In genomic region chr11:31871911-31872310, GRCm38 (mm10) we compare ENCODE assay signal across 7 mouse cellular contexts. TPM values are rescaled to one million over a fixed set of nuclear protein-coding genes. Genes with fewer than 3 reads are reported as not detected.
DNase-seq lines count a peak whose midpoint lies in the region; ATAC-seq and TF ChIP-seq lines count a peak whose summit lies in the region.

Gene Cpeb4, plus strand, starts transcription at chr11:31872211.

- WGBS in forebrain, postnatal 0 days, result 60% methylated on average over 4 of the region's 4 CpGs
- 63% methylated on average over 4 of the region's 4 CpGs for WGBS in hindbrain, embryonic 16.5 days

- no peak for TF ChIP-seq EP300 in CH12.LX (IDR thresholded peaks at IDR 0.05; ENCODE audit: low read length)
- no peak for TF ChIP-seq EP300 in MEL (IDR thresholded peaks at IDR 0.05; ENCODE audit: low read depth in 1 of 2, low read length in 2 of 2)

- H3K36me3 ChIP-seq in CH12.LX (replicated peaks in 1 of 2; ENCODE audit: control insufficient read depth in 1 of 2, insufficient read depth in 1 of 2, low read length in 1 of 2) (peaks cover 2 to 9% of the 10 kb centered on the region in 2 experiments), MEL (ENCODE audit: control insufficient read depth in 1 of 2, insufficient read depth in 2 of 2, low read length in 2 of 2) (peaks cover 0 to 31% of the 10 kb centered on the region in 2 experiments; a peak in 2 of 4 replicates)
- no peaks in the 10 kb centered on the region for H3K36me3 ChIP-seq in forebrain, postnatal 0 days (ENCODE audit: insufficient read depth)
- H3K36me3 ChIP-seq in hindbrain, embryonic 16.5 days (ENCODE audit: control insufficient read depth, insufficient read depth, low read length), result no peaks in the 10 kb centered on the region
- H3K36me3 ChIP-seq in megakaryocyte, embryonic 14.5 days (replicated peaks; ENCODE audit: low read length), result peaks cover 45% of the 10 kb centered on the region

- peak within 1 kb of the TSS; percentile 91 for H3K9ac ChIP-seq in CH12.LX (ENCODE audit: insufficient read depth, low read depth)
- H3K9ac ChIP-seq in MEL (ENCODE audit: control insufficient read depth, low read depth, low read length, poor library complexity, severe bottlenecking), result peak within 1 kb of the TSS; percentile 83
- peak within 1 kb of the TSS; percentile 85 for H3K9ac ChIP-seq in forebrain, postnatal 0 days
- peak within 1 kb of the TSS; percentile 93 for H3K9ac ChIP-seq in hindbrain, embryonic 16.5 days (ENCODE audit: low read depth, low read length)

- H3K4me3 ChIP-seq in CH12.LX (replicated peaks in 1 of 3; ENCODE audit: low read depth in 2 of 3, low read length in 2 of 3, poor library complexity in 1 of 3), result peak within 1 kb of the TSS; percentile 75 to 88 (median 82)
- peak within 1 kb of the TSS; percentile 83 to 92 for H3K4me3 ChIP-seq in MEL (ENCODE audit: control insufficient read depth in 1 of 2, insufficient read depth in 1 of 2, low read depth in 2 of 2, low read length in 2 of 2)
- H3K4me3 ChIP-seq in forebrain, postnatal 0 days (ENCODE audit: low read depth, low read length), result peak within 1 kb of the TSS; percentile 97
- peak within 1 kb of the TSS; percentile 74 for H3K4me3 ChIP-seq in hindbrain, embryonic 16.5 days (ENCODE audit: low read length)
- H3K4me3 ChIP-seq in megakaryocyte, embryonic 14.5 days (replicated peaks), result peak within 1 kb of the TSS; percentile 94

- peaks cover 8 to 42% of the 10 kb centered on the region in 2 experiments; a peak in 3 of 4 replicates for H3K4me1 ChIP-seq in CH12.LX (ENCODE audit: control insufficient read depth in 1 of 2, insufficient read depth in 2 of 2)
- peaks cover 13 to 25% of the 10 kb centered on the region in 2 experiments for H3K4me1 ChIP-seq in MEL (ENCODE audit: control insufficient read depth in 1 of 2, insufficient read depth in 2 of 2, low read length in 2 of 2)
- H3K4me1 ChIP-seq in forebrain, postnatal 0 days (ENCODE audit: insufficient read depth), result peaks cover 9% of the 10 kb centered on the region; the same call in 1 of the 2 replicates
- H3K4me1 ChIP-seq in hindbrain, embryonic 16.5 days (ENCODE audit: control insufficient read depth, insufficient read depth, low read depth, low read length), result peaks cover 11% of the 10 kb centered on the region
- peaks cover 36% of the 10 kb centered on the region for H3K4me1 ChIP-seq in megakaryocyte, embryonic 14.5 days

- H3K27ac ChIP-seq in CH12.LX (ENCODE audit: insufficient read depth, low read depth) (peak within 1 kb of the TSS; percentile 90), MEL (ENCODE audit: control insufficient read depth, low read depth, low read length) (peak within 1 kb of the TSS; percentile 5; the same call in 1 of the 2 replicates)
- peak within 1 kb of the TSS; percentile 98 for H3K27ac ChIP-seq in forebrain, postnatal 0 days (ENCODE audit: low read depth, low read length)
- peak within 1 kb of the TSS; percentile 77 for H3K27ac ChIP-seq in hindbrain, embryonic 16.5 days (ENCODE audit: low read depth, low read length)

- dilution Hi-C loops in CH12.LX (cut with MboI; ENCODE audit: extremely low pct_ligation_motif_present, extremely low pct_unique_long_range_greater_than_20kb, low sequenced_read_pairs), result no loop called here

- no peak for ATAC-seq in forebrain, postnatal 0 days
- ATAC-seq in hindbrain, embryonic 16.5 days, result no peak

- TF ChIP-seq CTCF in CH12.LX (conservative IDR thresholded peaks at IDR 0.05 in 1 of 2, IDR thresholded peaks at IDR 0.05 in 1 of 2; ENCODE audit: low read depth in 2 of 2, low read length in 2 of 2), result no peak
- no peak for TF ChIP-seq CTCF in MEL (IDR thresholded peaks at IDR 0.05 in 2 of 3, conservative IDR thresholded peaks at IDR 0.05 in 1 of 3; ENCODE audit: control insufficient read depth in 1 of 3, insufficient read depth in 1 of 3, low read depth in 2 of 3, low read length in 3 of 3, poor library complexity in 1 of 3, severe bottlenecking in 1 of 3)
- TF ChIP-seq CTCF in forebrain, postnatal 0 days (IDR thresholded peaks at IDR 0.05; ENCODE audit: low read depth), result no peak

- no peak for TF ChIP-seq POLR2A in CH12.LX (IDR thresholded peaks at IDR 0.05; ENCODE audit: low read depth, low read length)
- TF ChIP-seq POLR2A in MEL (IDR thresholded peaks at IDR 0.05; ENCODE audit: control insufficient read depth in 1 of 2, insufficient read depth in 1 of 2, low read depth in 1 of 2, low read length in 2 of 2, poor library complexity in 1 of 2), result no peak

- H3K4me2 ChIP-seq in CH12.LX (ENCODE audit: insufficient read depth, low read depth, poor library complexity, severe bottlenecking), result peak within 1 kb of the TSS; percentile 99
- H3K4me2 ChIP-seq in forebrain, postnatal 0 days (ENCODE audit: low read depth), result peak within 1 kb of the TSS; percentile 86
- peak within 1 kb of the TSS; percentile 84 for H3K4me2 ChIP-seq in hindbrain, embryonic 16.5 days (ENCODE audit: low read length)

- H3K9me3 ChIP-seq in CH12.LX (replicated peaks; ENCODE audit: low read length), result no peaks in the 10 kb centered on the region
- no peaks in the 10 kb centered on the region for H3K9me3 ChIP-seq in MEL (replicated peaks; ENCODE audit: insufficient read depth, low read length)
- no peaks in the 10 kb centered on the region for H3K9me3 ChIP-seq in forebrain, postnatal 0 days (ENCODE audit: low read length)
- no peaks in the 10 kb centered on the region for H3K9me3 ChIP-seq in hindbrain, embryonic 16.5 days (ENCODE audit: control insufficient read depth, low read length)
- H3K9me3 ChIP-seq in megakaryocyte, embryonic 14.5 days, result no peaks in the 10 kb centered on the region

- H3K27me3 ChIP-seq in CH12.LX (replicated peaks) (no peaks in the 10 kb centered on the region), MEL (ENCODE audit: control insufficient read depth in 1 of 2, insufficient read depth in 2 of 2, low read length in 2 of 2) (no peaks in the 10 kb centered on the region)
- no peaks in the 10 kb centered on the region for H3K27me3 ChIP-seq in forebrain, postnatal 0 days (ENCODE audit: insufficient read depth, low read length)
- no peaks in the 10 kb centered on the region for H3K27me3 ChIP-seq in hindbrain, embryonic 16.5 days (replicated peaks; ENCODE audit: control insufficient read depth, insufficient read depth, low read length)
- no peaks in the 10 kb centered on the region for H3K27me3 ChIP-seq in megakaryocyte, embryonic 14.5 days (replicated peaks)

- TF ChIP-seq RAD21 in CH12.LX (IDR thresholded peaks at IDR 0.05; ENCODE audit: low read depth, low read length), result no peak
- TF ChIP-seq RAD21 in MEL (IDR thresholded peaks at IDR 0.05; ENCODE audit: low read depth, low read length), result no peak

- no peak for DNase-seq in CH12.LX (ENCODE audit: extremely low read depth)
- no peak for DNase-seq in MEL (ENCODE audit: low read depth, low spot score)
- DNase-seq in forebrain, postnatal 0 days, result no peak
- no peak for DNase-seq in ovary, postnatal 14 days (ENCODE audit: low spot score)
- no peak for DNase-seq in cerebellum, adult 18-20 months

- in situ Hi-C loops in CH12.LX (cut with MboI; ENCODE audit: low pct_ligation_motif_present, low pct_unique_long_range_greater_than_20kb, low sequenced_read_pairs), result no loop called here

- H3K79me2 ChIP-seq in CH12.LX (replicated peaks; ENCODE audit: control insufficient read depth, extremely low read depth, insufficient read depth, poor library complexity, severe bottlenecking) (peaks cover 41% of the 10 kb centered on the region), MEL (ENCODE audit: control insufficient read depth, insufficient read depth, low read length, poor library complexity) (peaks cover 14% of the 10 kb centered on the region)

TF ChIP-seq in CH12.LX, 34 proteins besides CTCF, POLR2A, EP300 and RAD21:
- TF ChIP-seq TBP (conservative IDR thresholded peaks at IDR 0.05; ENCODE audit: low read depth, low read length), result no peak
- no peak for TF ChIP-seq MXI1 (IDR thresholded peaks at IDR 0.05; ENCODE audit: low read depth, low read length)
- no peak for TF ChIP-seq SMC3 (IDR thresholded peaks at IDR 0.05; ENCODE audit: low read depth, low read length)
- TF ChIP-seq NELFE (IDR thresholded peaks at IDR 0.05; ENCODE audit: low read depth, low read length), result no peak
- TF ChIP-seq RCOR1 (conservative IDR thresholded peaks at IDR 0.05; ENCODE audit: low read depth, low read length), result no peak
- TF ChIP-seq CHD2 (IDR thresholded peaks at IDR 0.05; ENCODE audit: low read length), result no peak
- TF ChIP-seq GABPA (IDR thresholded peaks at IDR 0.05; ENCODE audit: insufficient replicate concordance, low read depth, low read length), result no peak

TF ChIP-seq in MEL, 35 proteins besides CTCF, POLR2A, EP300 and RAD21:
- TF ChIP-seq ELF1 (IDR thresholded peaks at IDR 0.05; ENCODE audit: low read depth, low read length), result no peak
- TF ChIP-seq GABPA (IDR thresholded peaks at IDR 0.05; ENCODE audit: low read depth, low read length), result no peak
- TF ChIP-seq SIN3A (IDR thresholded peaks at IDR 0.05; ENCODE audit: low read length), result no peak

RNA-seq across cellular contexts. Expression of gene Cpeb4, which starts in this region (rescaled TPM):
- 10.6 and 13.8 TPM in 2 replicates for total RNA-seq in CH12.LX (2012; rRNA removed)
- total RNA-seq in CH12.LX (2014; rRNA removed), result 20.1 and 21.4 TPM in 2 replicates
- 23.5 and 23.9 TPM in 2 replicates for polyA plus RNA-seq in CH12.LX (2012; ENCODE audit: insufficient read length, low read depth)
- 3.4 and 3.8 TPM in 2 replicates for total RNA-seq in MEL (2012; rRNA removed)
- 1 to 10 TPM in 1 of 2 experiments, not detected in 1; 4.9 TPM for polyA plus RNA-seq in MEL (2012; ENCODE audit: insufficient read depth in 1 of 2, insufficient read length in 2 of 2, low read depth in 1 of 2, low replicate concordance in 2 of 2, missing spikeins in 1 of 2)
- 70.4 and 102 TPM in 2 replicates for total RNA-seq in forebrain, postnatal 0 days (2014; rRNA removed)
- 10.0 and 14.2 TPM in 2 replicates for polyA plus RNA-seq in forebrain, postnatal 0 days (2015; fragmentation: Nextera tagmentation; extraction: Ambion mirVana)
- 14.5 and 17.9 TPM in 2 replicates for polyA plus RNA-seq in hindbrain, embryonic 16.5 days (2015; fragmentation: Nextera tagmentation; extraction: Ambion mirVana)
- polyA plus RNA-seq in megakaryocyte, embryonic 14.5 days (2012; ENCODE audit: insufficient read depth, low replicate concordance), result 3.9 and 4.8 TPM in 2 replicates

Comparison
In these comparisons a context has a peak if more than half of its experiments do, and no peak if none do; other contexts are left out.
1. H3K27ac ChIP-seq: peak in every context shown above with its lines; median percentile 98 in forebrain, postnatal 0 days; 90 in CH12.LX; 77 in hindbrain, embryonic 16.5 days; 5 in MEL.